In genomic region chr10:39587290-39587925, GRCm38 (mm10) we compare ENCODE assay signal across 9 mouse cellular contexts. TPM values are rescaled to one million over a fixed set of nuclear protein-coding genes. Genes with fewer than 3 reads are reported as not detected.
A peak's percentile ranks its signal among the peaks of the same experiment; 100 is the strongest.
DNase-seq lines count a peak whose midpoint lies in the region; ATAC-seq and TF ChIP-seq lines count a peak whose summit lies in the region.
"Had no signal": no experiment of that assay in that cellular context is flagged by ENCODE, and none has a peak within 500 bp of the region (broad histone marks: within the 10 kb centered on the region; RNA-seq: fewer than 3 reads in every experiment).

No protein-coding gene starts in this region.

- no peaks in the 10 kb centered on the region for H3K9me3 ChIP-seq in lung, embryonic 16.5 days (ENCODE audit: control insufficient read depth, low read length)
- no peaks in the 10 kb centered on the region for H3K9me3 ChIP-seq in embryonic facial prominence, embryonic 15.5 days (replicated peaks)
- H3K9me3 ChIP-seq in hindbrain, embryonic 15.5 days = no peaks in the 10 kb centered on the region
- H3K9me3 ChIP-seq in neural tube, embryonic 14.5 days (ENCODE audit: control insufficient read depth, low read length) = no peaks in the 10 kb centered on the region
- no peaks in the 10 kb centered on the region for H3K9me3 ChIP-seq in kidney, embryonic 14.5 days (ENCODE audit: control insufficient read depth, low read length)
- H3K9me3 ChIP-seq in liver, postnatal 0 days (ENCODE audit: low read length) = no peaks in the 10 kb centered on the region

- DNase-seq in lung, adult 18-20 months = no peak
- DNase-seq in liver, postnatal 0 days = no peak
- no peak for DNase-seq in urinary bladder, postnatal 10 days (ENCODE audit: low spot score)

- no peak for TF ChIP-seq CTCF in liver, postnatal 0 days (IDR thresholded peaks at IDR 0.05; ENCODE audit: low read depth)

- peak; percentile 64 for ATAC-seq in lung, embryonic 16.5 days (ENCODE audit: low read depth)
- ATAC-seq in embryonic facial prominence, embryonic 15.5 days (ENCODE audit: insufficient number of reproducible peaks, low FRiP score, low TSS enrichment, low read depth) = no peak
- peak; percentile 45 for ATAC-seq in hindbrain, embryonic 15.5 days (ENCODE audit: low FRiP score, low read depth)
- peak; percentile 66; the same call in 1 of the 2 replicates for ATAC-seq in neural tube, embryonic 14.5 days (ENCODE audit: low read depth)
- ATAC-seq in kidney, embryonic 14.5 days (ENCODE audit: low FRiP score, low TSS enrichment) = no peak
- ATAC-seq in liver, postnatal 0 days = no peak

- no peak overlapping the region for H3K4me2 ChIP-seq in lung, embryonic 16.5 days (ENCODE audit: low read depth, low read length)
- H3K4me2 ChIP-seq in embryonic facial prominence, embryonic 15.5 days (replicated peaks) = no peak overlapping the region
- H3K4me2 ChIP-seq in hindbrain, embryonic 15.5 days = no peak overlapping the region
- no peak overlapping the region for H3K4me2 ChIP-seq in neural tube, embryonic 14.5 days (ENCODE audit: low read depth, low read length)
- no peak overlapping the region for H3K4me2 ChIP-seq in kidney, embryonic 14.5 days (replicated peaks; ENCODE audit: low read depth, low read length)
- no peak overlapping the region for H3K4me2 ChIP-seq in liver, postnatal 0 days (ENCODE audit: low read depth, low read length)

- H3K27me3 ChIP-seq in lung, embryonic 16.5 days (ENCODE audit: control insufficient read depth, insufficient read depth, low read depth, low read length) = no peaks in the 10 kb centered on the region
- no peaks in the 10 kb centered on the region for H3K27me3 ChIP-seq in embryonic facial prominence, embryonic 15.5 days
- no peaks in the 10 kb centered on the region for H3K27me3 ChIP-seq in hindbrain, embryonic 15.5 days
- no peaks in the 10 kb centered on the region for H3K27me3 ChIP-seq in neural tube, embryonic 14.5 days (ENCODE audit: control insufficient read depth, insufficient read depth, low read length)
- no peaks in the 10 kb centered on the region for H3K27me3 ChIP-seq in kidney, embryonic 14.5 days (ENCODE audit: control insufficient read depth, insufficient read depth, low read length)
- H3K27me3 ChIP-seq in liver, postnatal 0 days (ENCODE audit: insufficient read depth, low read length) = no peaks in the 10 kb centered on the region

- H3K4me3 ChIP-seq in lung, embryonic 16.5 days (ENCODE audit: low read length) = no peak overlapping the region
- H3K4me3 ChIP-seq in embryonic facial prominence, embryonic 15.5 days (replicated peaks) = no peak overlapping the region
- no peak overlapping the region for H3K4me3 ChIP-seq in hindbrain, embryonic 15.5 days
- no peak overlapping the region for H3K4me3 ChIP-seq in neural tube, embryonic 14.5 days (ENCODE audit: low read depth, low read length)
- no peak overlapping the region for H3K4me3 ChIP-seq in kidney, embryonic 14.5 days (ENCODE audit: low read length)
- H3K4me3 ChIP-seq in liver, postnatal 0 days (ENCODE audit: low read depth, low read length) = no peak overlapping the region
- H3K4me3 ChIP-seq: layer of hippocampus, adult 2 months had no signal

- peaks cover 8% of the 10 kb centered on the region; the same call in 1 of the 2 replicates for H3K4me1 ChIP-seq in lung, embryonic 16.5 days (replicated peaks; ENCODE audit: control insufficient read depth, insufficient read depth, low read length)
- peaks cover 52% of the 10 kb centered on the region for H3K4me1 ChIP-seq in embryonic facial prominence, embryonic 15.5 days
- peaks cover 23% of the 10 kb centered on the region for H3K4me1 ChIP-seq in hindbrain, embryonic 15.5 days (replicated peaks)
- H3K4me1 ChIP-seq in neural tube, embryonic 14.5 days (ENCODE audit: control insufficient read depth, insufficient read depth, low read length) = peaks cover 21% of the 10 kb centered on the region
- peaks cover 8% of the 10 kb centered on the region for H3K4me1 ChIP-seq in kidney, embryonic 14.5 days (ENCODE audit: control insufficient read depth, insufficient read depth, low read length)
- H3K4me1 ChIP-seq in liver, postnatal 0 days (ENCODE audit: insufficient read depth) = no peaks in the 10 kb centered on the region

- no peak overlapping the region for H3K9ac ChIP-seq in lung, embryonic 16.5 days (ENCODE audit: low read length)
- no peak overlapping the region for H3K9ac ChIP-seq in embryonic facial prominence, embryonic 15.5 days
- no peak overlapping the region for H3K9ac ChIP-seq in hindbrain, embryonic 15.5 days
- H3K9ac ChIP-seq in neural tube, embryonic 14.5 days (replicated peaks; ENCODE audit: low read depth, low read length) = no peak overlapping the region
- H3K9ac ChIP-seq in kidney, embryonic 14.5 days (ENCODE audit: low read depth, low read length) = no peak overlapping the region
- H3K9ac ChIP-seq in liver, postnatal 0 days (replicated peaks) = no peak overlapping the region

- 42% methylated on average over 5 of the region's 5 CpGs for WGBS in lung, embryonic 16.5 days
- 32% methylated on average over 5 of the region's 5 CpGs for whole genome bisulfite sequencing in embryonic facial prominence, embryonic 15.5 days
- 22% methylated on average over 5 of the region's 5 CpGs for WGBS in hindbrain, embryonic 15.5 days
- 28% methylated on average over 5 of the region's 5 CpGs for WGBS in neural tube, embryonic 14.5 days
- WGBS in kidney, embryonic 14.5 days = 71% methylated on average over 5 of the region's 5 CpGs
- 61% methylated on average over 5 of the region's 5 CpGs for WGBS in liver, postnatal 0 days (ENCODE audit: insufficient replicate concordance)

- no peaks in the 10 kb centered on the region for H3K36me3 ChIP-seq in lung, embryonic 16.5 days (ENCODE audit: control insufficient read depth, insufficient read depth, low read length)
- H3K36me3 ChIP-seq in embryonic facial prominence, embryonic 15.5 days = no peaks in the 10 kb centered on the region
- no peaks in the 10 kb centered on the region for H3K36me3 ChIP-seq in hindbrain, embryonic 15.5 days
- no peaks in the 10 kb centered on the region for H3K36me3 ChIP-seq in neural tube, embryonic 14.5 days (ENCODE audit: control insufficient read depth, insufficient read depth, low read length)
- H3K36me3 ChIP-seq in kidney, embryonic 14.5 days (ENCODE audit: control insufficient read depth, insufficient read depth, low read length) = no peaks in the 10 kb centered on the region
- H3K36me3 ChIP-seq in liver, postnatal 0 days (replicated peaks; ENCODE audit: insufficient read depth, low read length) = no peaks in the 10 kb centered on the region

- peak overlapping the region; percentile 58 for H3K27ac ChIP-seq in lung, embryonic 16.5 days (ENCODE audit: low read length)
- peak overlapping the region; percentile 80 for H3K27ac ChIP-seq in embryonic facial prominence, embryonic 15.5 days (replicated peaks)
- H3K27ac ChIP-seq in hindbrain, embryonic 15.5 days (replicated peaks) = peak overlapping the region; percentile 82
- H3K27ac ChIP-seq in neural tube, embryonic 14.5 days (ENCODE audit: low read depth, low read length) = peak overlapping the region; percentile 85
- no peak overlapping the region for H3K27ac ChIP-seq in kidney, embryonic 14.5 days (ENCODE audit: low read depth, low read length)
- H3K27ac ChIP-seq in liver, postnatal 0 days (ENCODE audit: low read depth) = no peak overlapping the region
- H3K27ac ChIP-seq: layer of hippocampus, adult 2 months had no signal

- TF ChIP-seq EP300 in liver, postnatal 0 days (IDR thresholded peaks at IDR 0.05; ENCODE audit: low read depth) = no peak

RNA-seq across cellular contexts. Expression of gene Traf3ip2, which starts 25.3 kb away (rescaled TPM):
- polyA plus RNA-seq in lung, embryonic 16.5 days (2015; fragmentation: Nextera tagmentation; extraction: Ambion mirVana) = 34.2 and 37.9 TPM in 2 replicates
- 22.2 and 22.3 TPM in 2 replicates for polyA plus RNA-seq in embryonic facial prominence, embryonic 15.5 days (2015; fragmentation: Nextera tagmentation; extraction: Ambion mirVana)
- polyA plus RNA-seq in hindbrain, embryonic 15.5 days (2015; fragmentation: Nextera tagmentation; extraction: Ambion mirVana) = 7.4 and 7.9 TPM in 2 replicates
- 5.7 and 6.1 TPM in 2 replicates for polyA plus RNA-seq in neural tube, embryonic 14.5 days (2014; fragmentation: Nextera tagmentation; extraction: Ambion mirVana)
- polyA plus RNA-seq in kidney, embryonic 14.5 days (2014; fragmentation: Nextera tagmentation; extraction: Ambion mirVana) = 16.6 and 19.6 TPM in 2 replicates
- 2.3 TPM in 2 replicates for polyA plus RNA-seq in liver, postnatal 0 days (2015; fragmentation: Nextera tagmentation; extraction: Ambion mirVana)

Comparison
In these comparisons a context has a peak if more than half of its experiments do, and no peak if none do; other contexts are left out.
1. ATAC-seq: peak in lung, embryonic 16.5 days (single experiment), hindbrain, embryonic 15.5 days (single experiment) and neural tube, embryonic 14.5 days (single experiment); none in embryonic facial prominence, embryonic 15.5 days (single experiment), kidney, embryonic 14.5 days (single experiment) and liver, postnatal 0 days (single experiment).
2. H3K27ac ChIP-seq: peak in lung, embryonic 16.5 days (single experiment), embryonic facial prominence, embryonic 15.5 days (single experiment), hindbrain, embryonic 15.5 days (single experiment) and neural tube, embryonic 14.5 days (single experiment); none in kidney, embryonic 14.5 days (single experiment) and liver, postnatal 0 days (single experiment).